Mouse (Mus musculus): Measurements from ENCODE around the gene Pa2g4.

Pa2g4 gene

GRCm38 (mm10) chr10:128535206-128535605 lies 30.6 kb downstream of the Pa2g4 start:
- DNase-seq = no peak

GRCm38 (mm10) chr10:128526366-128527356 lies 39.1 kb downstream of the Pa2g4 start:
- no peak for DNase-seq

GRCm38 (mm10) chr10:128525671-128526308 lies 40.0 kb downstream of the Pa2g4 start, which contains the start of gene Esyt1:
TSS of gene Esyt1 (minus strand) at chr10:128525871.
- peak; percentile 85 to 91 for DNase-seq

GRCm38 (mm10) chr10:128524732-128525662 lies 40.8 kb downstream of the Pa2g4 start:
- peak; percentile 77 for DNase-seq

GRCm38 (mm10) chr10:128524111-128524731 lies 41.6 kb downstream of the Pa2g4 start:
- DNase-seq = peak; percentile 42 to 47

GRCm38 (mm10) chr10:128522351-128522750 lies 43.4 kb downstream of the Pa2g4 start:
- DNase-seq = no peak

- DNase-seq = no peak
These were observed 45.2 kb downstream of the Pa2g4 start for GRCm38 (mm10) chr10:128520591-128520990.

GRCm38 (mm10) chr10:128518833-128519232 lies 47.0 kb downstream of the Pa2g4 start:
- peak; percentile 55 to 58 for DNase-seq

- DNase-seq = no peak
These were observed 49.1 kb downstream of the Pa2g4 start for GRCm38 (mm10) chr10:128516677-128517076.

GRCm38 (mm10) chr10:128516029-128516428 lies 49.8 kb downstream of the Pa2g4 start:
- DNase-seq = no peak

GRCm38 (mm10) chr10:128515044-128515443 lies 50.7 kb downstream of the Pa2g4 start:
- no peak for DNase-seq

GRCm38 (mm10) chr10:128511761-128512160 lies 54.0 kb downstream of the Pa2g4 start:
- DNase-seq = no peak

- DNase-seq = no peak
These were observed 54.6 kb downstream of the Pa2g4 start for GRCm38 (mm10) chr10:128511189-128511588.

GRCm38 (mm10) chr10:128510301-128510700 lies 55.5 kb downstream of the Pa2g4 start:
- DNase-seq = no peak

GRCm38 (mm10) chr10:128509831-128510230 lies 56.0 kb downstream of the Pa2g4 start:
- no peak for DNase-seq

GRCm38 (mm10) chr10:128509203-128509602 lies 56.6 kb downstream of the Pa2g4 start:
- no peak for DNase-seq

- no peak for DNase-seq
These were observed 57.5 kb downstream of the Pa2g4 start for GRCm38 (mm10) chr10:128508260-128508659.

All from thymus, postnatal 36 days (tissue).